Mouse (Mus musculus): ENCODE data around the gene Fsip1.

Fsip1 gene

GRCm38 (mm10) chr2:118085647-118086046 is 171.1 kb downstream of the Fsip1 start:
- no peak for DNase-seq

DNA sequence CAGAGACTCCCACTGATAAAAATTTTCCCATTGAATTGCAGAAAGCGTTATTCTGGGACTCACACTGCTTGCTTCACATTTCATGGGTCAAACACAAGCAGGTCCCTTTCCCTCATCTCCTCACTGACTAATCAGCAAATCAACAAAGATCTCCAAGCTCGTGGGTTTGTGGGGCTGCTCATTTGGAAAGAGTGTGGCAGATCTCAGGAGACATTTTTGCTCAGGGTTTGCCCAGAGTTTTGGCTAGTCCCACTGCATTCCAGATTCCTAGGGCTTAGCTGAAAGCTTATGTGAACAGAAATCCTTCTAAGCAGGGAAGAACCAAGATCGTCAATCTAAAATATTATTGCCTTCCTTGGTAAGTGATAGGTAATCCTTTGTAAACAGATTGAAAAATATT is 172.1 kb downstream of the Fsip1 start:
- no peak for DNase-seq

- peak in 1 of 2 experiments; percentile 16 for DNase-seq
Observed at GRCm38 (mm10) chr2:118083652-118084051, 173.1 kb downstream of the Fsip1 start.

DNA sequence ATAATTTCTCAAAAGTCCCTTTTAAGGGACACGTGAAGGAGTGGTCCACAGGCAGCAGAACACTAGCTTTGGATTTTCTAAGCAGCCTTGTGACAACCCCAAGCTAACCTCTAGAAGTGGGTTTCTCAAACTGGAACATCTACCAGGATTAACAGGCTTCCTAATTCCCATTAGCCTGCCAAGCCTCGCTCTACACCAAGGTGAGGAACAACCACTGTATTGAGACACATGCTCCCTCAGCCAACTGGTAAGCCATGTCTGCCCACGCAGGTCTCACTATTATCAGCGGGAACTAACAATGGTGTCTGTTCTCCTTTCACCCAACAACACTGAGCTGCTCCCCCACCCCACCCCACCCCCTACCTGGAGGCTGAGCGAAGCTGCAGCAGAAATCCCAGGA is 175.2 kb downstream of the Fsip1 start:
- no peak for DNase-seq
